Mouse (Mus musculus) layer of hippocampus, postnatal 10 days (tissue): ENCODE measurements around the gene Saal1. TPM values are rescaled to one million over a fixed set of nuclear protein-coding genes. Genes with fewer than 3 reads are reported as not detected.
"Not testable (repeated sequence)": the region's sequence is repeated elsewhere in the genome, so short reads cannot be mapped to it uniquely, and the experiment has no call there.

Experiments used
- DNase-seq, 2 experiments: peaks; one replicate each; pipeline ENCODE4 v3.0.0; 2021; ENCODE audit warnings: low spot score in 2 of 2
- long read RNA-seq: library from polyadenylated mRNA; stranded (forward); transcript quantifications from one replicate; pipeline ENCODE4 v2.0.0, GENCODE M21; 2023
- total RNA-seq, 2 experiments: library from RNA; stranded (reverse); gene quantifications; 2 replicates each; pipeline ENCODE4 v1.2.3; 2021

The Saal1 gene
- total RNA-seq = 10 to 100 TPM; 10.3 to 10.5 TPM
- long read RNA-seq, full-length matches to known transcripts = 13 of 15 reads
- long read RNA-seq, partial matches to known transcripts = 1 of 15 reads
- long read RNA-seq, other reads (novel, unspliced or antisense) = 1 of 15 reads

- DNase-seq = peak; percentile 89 to 91
These were observed at the start of gene Saal1 for GRCm38 (mm10) chr7:46710390-46710844. TSS of gene Saal1 (minus strand) at chr7:46710680.

DNA sequence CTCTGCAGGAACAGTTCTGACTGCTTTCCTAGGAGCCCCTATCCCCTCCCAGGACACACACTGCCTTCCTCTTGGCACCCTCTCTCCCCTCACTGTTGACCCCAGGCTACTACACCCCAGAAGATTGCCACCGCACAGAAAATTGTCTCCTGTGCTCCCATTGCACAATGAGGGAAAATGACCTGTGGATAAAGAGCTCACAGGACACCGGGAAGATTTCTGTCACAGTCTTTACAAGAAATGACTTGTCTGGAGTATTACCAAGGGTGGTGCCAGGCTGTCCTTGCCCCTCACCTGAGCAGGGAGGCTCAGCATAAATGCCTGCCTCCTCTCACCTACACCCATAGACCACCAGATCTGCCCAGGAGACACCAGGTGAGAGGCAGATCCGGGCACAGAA lies 41.0 kb upstream of the Saal1 start, which contains the start of gene Saa2:
TSS of gene Saa2 (plus strand) at position 301 of the 400 bp plus-strand sequence.
- no peak for DNase-seq

- DNase-seq = no peak
These were observed 38.0 kb upstream of the Saal1 start for GRCm38 (mm10) chr7:46748459-46748858.

GRCm38 (mm10) chr7:46746381-46746780 lies 35.9 kb upstream of the Saal1 start:
- DNase-seq = no peak

GRCm38 (mm10) chr7:46745816-46746215 lies 35.3 kb upstream of the Saal1 start:
- no peak for DNase-seq

GRCm38 (mm10) chr7:46742880-46743279 lies 32.4 kb upstream of the Saal1 start, which contains the start of gene Saa1:
TSS of gene Saa1 (minus strand) at chr7:46742980.
- not testable (repeated sequence) for DNase-seq

DNA sequence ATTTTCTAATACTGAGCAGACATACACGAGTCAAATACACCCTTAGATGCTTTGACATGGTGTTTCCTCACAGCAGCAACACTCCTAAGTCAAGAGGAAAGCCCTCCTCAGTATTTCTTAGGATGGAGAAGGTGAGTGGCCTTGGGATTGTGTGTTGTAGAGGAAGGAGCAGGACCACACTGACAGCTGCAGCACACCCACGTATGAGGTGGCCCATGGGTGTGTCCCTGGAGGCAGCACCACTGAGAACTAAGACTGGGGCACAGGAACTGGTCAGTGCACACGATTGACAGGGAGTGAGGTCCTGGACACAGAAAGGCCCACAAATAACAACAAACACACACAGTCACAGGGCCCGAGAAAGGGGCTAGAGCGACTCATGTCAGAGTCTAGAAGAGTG lies 29.6 kb upstream of the Saal1 start:
- not testable (repeated sequence) for DNase-seq

- no peak for DNase-seq
These were observed 28.3 kb upstream of the Saal1 start for GRCm38 (mm10) chr7:46738561-46739460.

DNA sequence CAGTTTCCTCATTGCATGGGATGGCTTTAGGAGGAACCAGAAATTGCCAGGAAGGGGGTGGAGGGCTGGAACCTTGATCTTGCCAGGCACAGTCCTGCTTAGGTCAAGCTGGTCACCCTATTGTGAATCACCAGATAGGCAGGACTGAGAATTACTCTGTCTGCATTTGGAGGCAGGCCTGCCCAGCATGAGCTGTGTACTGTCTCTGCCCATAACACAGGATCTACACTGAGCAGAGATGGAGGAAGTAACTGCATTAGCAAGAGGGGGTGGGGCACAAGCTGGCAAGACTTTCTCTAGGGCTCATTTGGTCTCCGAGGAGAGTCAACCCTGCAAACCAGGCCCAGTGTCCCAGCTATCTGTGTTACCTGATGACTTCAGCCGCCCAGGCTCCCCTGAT lies 24.5 kb upstream of the Saal1 start:
- DNase-seq = no peak

DNA sequence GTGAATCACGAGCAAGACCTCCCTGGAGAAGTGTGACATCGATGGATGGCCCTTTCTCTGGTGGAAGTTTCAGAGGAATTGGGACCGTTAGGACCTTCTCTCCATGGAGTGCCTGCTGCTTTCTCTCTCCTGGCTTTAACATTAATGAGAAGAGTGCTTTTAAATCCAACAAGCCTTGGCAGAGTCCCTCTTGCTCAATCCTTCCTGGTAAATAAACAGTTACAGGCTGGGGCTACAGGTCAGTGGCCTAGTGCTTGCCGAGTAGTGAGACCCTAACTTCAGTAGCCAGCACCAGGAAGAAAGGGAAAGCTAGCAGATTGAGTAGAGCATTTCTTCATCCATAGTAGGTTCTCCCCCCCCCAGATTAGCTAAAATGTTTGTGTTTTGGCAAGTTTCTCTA lies 22.0 kb upstream of the Saal1 start, which contains the start of gene Saa4:
TSS of gene Saa4 (minus strand) at position 146 of the 400 bp plus-strand sequence.
- DNase-seq = no peak

- no peak for DNase-seq
These were observed 17.1 kb upstream of the Saal1 start for GRCm38 (mm10) chr7:46727584-46727983.

- DNase-seq = peak in 1 of 2 experiments; percentile 8
These were observed 13.9 kb upstream of the Saal1 start for GRCm38 (mm10) chr7:46724396-46724795.

DNA sequence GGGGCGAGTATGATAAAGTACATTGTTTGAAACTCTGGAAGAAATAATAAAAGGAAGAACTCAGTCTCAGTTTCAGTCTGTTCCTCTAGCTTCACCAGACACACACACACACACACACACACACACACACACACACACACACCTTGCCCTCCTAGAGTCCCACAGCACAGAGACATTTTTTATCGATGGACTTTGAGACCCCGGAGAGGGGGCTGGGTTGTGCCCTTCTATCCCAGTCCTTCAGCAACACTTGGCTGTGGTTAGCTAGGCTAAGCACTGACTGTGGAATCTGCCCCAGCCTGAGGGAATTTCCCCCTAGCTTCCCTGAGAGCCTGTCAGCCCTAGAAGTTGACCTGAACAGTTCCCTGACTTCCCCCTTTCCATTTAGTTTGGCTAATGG lies 13.4 kb upstream of the Saal1 start:
- DNase-seq = no peak

GRCm38 (mm10) chr7:46723354-46723753 lies 12.9 kb upstream of the Saal1 start:
- DNase-seq = no peak

DNA sequence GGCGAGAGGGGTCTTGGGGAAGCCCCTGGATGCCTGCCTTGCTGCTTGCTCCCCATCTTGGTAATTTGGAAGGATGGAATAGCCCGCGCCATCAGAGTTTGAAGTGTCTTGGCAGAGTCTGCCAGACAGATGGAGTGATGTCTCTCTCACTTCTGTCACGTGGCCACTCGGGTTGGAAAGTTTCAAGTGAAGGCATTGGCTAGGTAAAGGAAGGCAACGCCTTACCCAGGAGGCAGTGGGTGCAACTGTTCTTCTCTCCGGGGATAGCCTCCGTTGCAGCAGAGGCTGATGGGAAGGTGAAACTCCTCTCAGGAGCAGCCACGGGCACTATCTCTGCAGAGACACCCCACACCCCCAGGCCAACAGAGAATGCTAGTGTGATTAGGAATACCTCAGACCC lies 10.0 kb upstream of the Saal1 start:
- DNase-seq = no peak

- DNase-seq = no peak
These were observed 9.0 kb upstream of the Saal1 start for GRCm38 (mm10) chr7:46719526-46719925.

DNA sequence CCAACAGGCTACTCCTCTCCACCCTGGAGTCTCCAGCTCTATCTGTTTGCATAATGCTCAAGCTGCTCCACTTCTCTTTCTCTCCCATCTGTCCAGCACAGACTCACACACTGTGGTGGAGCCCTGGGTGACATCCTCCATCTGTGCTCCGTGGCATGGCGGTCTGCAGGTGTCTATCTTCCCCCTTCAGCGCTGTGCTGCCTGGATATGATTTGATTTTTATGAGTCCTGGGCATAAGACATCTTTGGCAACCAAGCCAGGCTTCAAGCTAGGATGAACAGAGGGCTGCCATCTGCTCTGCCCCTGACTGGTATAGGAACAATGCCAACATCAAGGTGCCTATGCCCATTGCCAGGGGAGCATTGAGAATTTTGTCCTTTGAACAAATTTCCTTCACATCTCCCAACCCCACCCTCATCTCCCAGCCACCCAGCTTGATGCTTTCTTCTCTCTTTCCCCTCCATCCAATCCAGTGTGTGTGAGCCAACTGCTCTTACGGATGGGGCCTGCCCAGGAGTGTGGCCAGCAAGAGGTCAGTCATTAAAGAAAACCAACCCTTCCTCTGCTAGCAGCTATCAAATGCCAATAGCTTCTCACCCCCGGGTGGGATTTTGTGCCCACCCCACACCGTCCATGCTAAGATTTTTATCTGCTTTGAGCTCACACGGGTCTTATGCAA lies 8.3 kb upstream of the Saal1 start:
- no peak for DNase-seq

GRCm38 (mm10) chr7:46716897-46717296 lies 6.4 kb upstream of the Saal1 start:
- peak in 1 of 2 experiments; percentile 12 for DNase-seq

DNA sequence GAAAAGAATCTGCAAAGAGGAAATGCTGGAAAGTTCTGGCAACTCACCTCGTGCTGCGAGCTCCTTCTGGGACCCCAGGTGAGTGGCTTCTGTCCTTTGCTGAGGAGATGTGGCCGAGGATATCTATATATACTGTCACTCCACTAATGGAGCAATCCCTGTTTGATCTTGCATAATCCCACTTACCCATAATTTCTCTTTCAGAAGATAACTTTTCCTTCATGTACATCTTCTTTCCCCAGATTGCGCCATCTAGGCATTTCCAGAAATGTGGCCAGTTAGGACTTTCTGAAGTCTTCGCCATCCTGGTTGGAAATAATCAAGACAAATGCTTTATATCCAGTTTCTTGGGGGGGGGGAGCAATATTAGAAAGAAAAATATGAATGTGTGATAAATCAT lies 5.1 kb upstream of the Saal1 start, which contains the start of gene Saa3:
TSS of gene Saa3 (minus strand) at position 101 of the 400 bp plus-strand sequence.
- no peak for DNase-seq

DNA sequence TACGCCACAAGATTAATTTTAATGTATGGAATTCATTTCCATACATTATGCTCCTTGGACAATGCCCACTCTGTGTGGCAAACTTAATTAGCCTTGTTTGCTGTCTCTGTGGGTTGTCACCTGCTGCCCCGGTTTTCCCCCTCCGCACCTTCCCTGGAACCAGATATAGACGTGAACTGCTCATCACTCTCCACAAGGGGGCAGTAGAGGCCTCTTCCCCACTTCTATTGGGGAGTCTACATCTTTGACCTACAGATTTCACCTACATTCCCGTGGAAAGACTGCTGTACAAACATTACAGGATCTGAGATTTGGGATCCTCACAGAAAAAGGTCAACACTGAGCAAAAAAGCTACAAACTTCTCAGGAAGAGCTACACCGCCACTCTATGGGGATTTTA lies 4.0 kb upstream of the Saal1 start:
- peak; percentile 57 to 72 for DNase-seq

DNA sequence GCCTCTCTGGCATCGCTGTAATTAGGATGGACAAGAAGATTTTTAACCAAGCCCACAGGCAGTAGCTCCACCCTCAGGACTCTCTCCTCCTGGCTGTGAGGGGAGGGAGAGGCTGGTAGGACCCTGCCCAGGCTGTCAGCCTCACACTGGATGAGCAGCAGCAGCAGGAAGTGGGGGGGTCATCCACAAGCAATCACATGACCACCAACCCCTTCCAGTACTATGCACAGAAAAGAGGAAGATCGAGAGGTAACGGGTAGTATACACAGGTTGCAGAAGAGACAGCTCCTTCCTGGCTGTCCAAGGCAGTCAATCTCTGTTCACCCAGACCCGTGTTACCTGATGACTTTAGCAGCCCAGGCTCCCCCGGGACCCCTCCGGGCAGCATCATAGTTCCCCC lies 1.8 kb upstream of the Saal1 start:
- no peak for DNase-seq
